Mouse (Mus musculus) lung, embryonic 15.5 days (tissue): ENCODE data around the gene Enpep. TPM values are rescaled to one million over a fixed set of nuclear protein-coding genes. Genes with fewer than 3 reads are reported as not detected.

Experiments used
- ATAC-seq: fragments of 200-750 bp; cut with Nextera tagmentation; 2 replicates; pipeline ENCODE4 v1.8.0; 2017; ENCODE audit warnings: moderate number of reproducible peaks, borderline replicate concordance; ENCODE audit not compliant: low FRiP score, low TSS enrichment; ENCODE audit errors: extremely low read depth
- H3K27ac ChIP-seq: fragments of 300-500 bp; sonication (generic); 2 replicates; pipeline ENCODE4 v1.5.1; 2015; ENCODE audit warnings: moderate library complexity, mild to moderate bottlenecking, inconsistent platforms
- H3K27me3 ChIP-seq: fragments of 300-500 bp; sonication (generic); 2 replicates; pipeline ENCODE4 v1.6.1; 2015; ENCODE audit warnings: inconsistent platforms
- H3K36me3 ChIP-seq: fragments of 300-500 bp; sonication (generic); 2 replicates; pipeline ENCODE4 v1.6.1; 2015; ENCODE audit warnings: inconsistent platforms
- H3K4me1 ChIP-seq: fragments of 300-500 bp; sonication (generic); 2 replicates; pipeline ENCODE4 v1.6.1; 2015; ENCODE audit warnings: inconsistent platforms
- H3K4me2 ChIP-seq: fragments of 300-500 bp; sonication (generic); 2 replicates; pipeline ENCODE4 v1.6.1; 2015; ENCODE audit warnings: inconsistent platforms, mild to moderate bottlenecking, moderate library complexity
- H3K4me3 ChIP-seq: fragments of 300-500 bp; sonication (generic); 2 replicates; pipeline ENCODE4 v1.5.1; 2015; ENCODE audit warnings: mild to moderate bottlenecking, inconsistent platforms
- H3K9ac ChIP-seq: fragments of 300-500 bp; sonication (generic); 2 replicates; pipeline ENCODE4 v1.6.1; 2015; ENCODE audit warnings: inconsistent platforms
- H3K9me3 ChIP-seq: fragments of 300-500 bp; sonication (generic); 2 replicates; pipeline ENCODE4 v1.6.1; 2016; ENCODE audit warnings: inconsistent platforms
- WGBS: fragments of 180-500 bp; shearing (Covaris S2); methylation state at CpG from one replicate; pipeline ENCODE4 v1.1.7; 2015; 5-methylcytosine and 5-hydroxymethylcytosine counted together
- polyA plus RNA-seq: library from polyadenylated mRNA; unstranded; fragments of >200 nt; fragmentation: Nextera tagmentation; extraction: Ambion mirVana; gene quantifications from 2 replicates; pipeline ENCODE4 v1.2.1, GENCODE M21; 2015

Enpep gene
- polyA plus RNA-seq, 1 experiment from 2014 or later = 44.8 TPM

GRCm38 (mm10) chr3:129220086-129220670, 112.3 kb downstream of the Enpep start:
- Histone ChIP-seq H3K36me3 (no peaks in the 10 kb centered on the region), H3K4me1 (peaks cover 22% of the 10 kb centered on the region), H3K27ac (no peak overlapping the region), H3K9ac (no peak overlapping the region), H3K27me3 (peaks cover 97% of the 10 kb centered on the region), H3K4me2 (no peak overlapping the region), H3K9me3 (no peaks in the 10 kb centered on the region), H3K4me3 (no peak overlapping the region)
- WGBS = 15% methylated on average over 7 of the region's 7 CpGs
- no peak for ATAC-seq

Other genes starting within 250 kb of the Enpep start
- gene Pitx2, start 132.8 kb downstream of the Enpep start, polyA plus RNA-seq = 3.0 and 6.3 TPM in 2 replicates
- gene Elovl6, start 199.6 kb upstream of the Enpep start, polyA plus RNA-seq = 14.0 and 14.8 TPM in 2 replicates